Mouse (Mus musculus): Measurements from ENCODE around the gene Ptprj. TPM values are rescaled to one million over a fixed set of nuclear protein-coding genes. Genes with fewer than 3 reads are reported as not detected.
"Not testable (repeated sequence)": the region's sequence is repeated elsewhere in the genome, so short reads cannot be mapped to it uniquely, and the experiment has no call there.

Ptprj gene
- polyA plus RNA-seq, 1 experiment from 2014 or later, result 4.2 TPM

DNA sequence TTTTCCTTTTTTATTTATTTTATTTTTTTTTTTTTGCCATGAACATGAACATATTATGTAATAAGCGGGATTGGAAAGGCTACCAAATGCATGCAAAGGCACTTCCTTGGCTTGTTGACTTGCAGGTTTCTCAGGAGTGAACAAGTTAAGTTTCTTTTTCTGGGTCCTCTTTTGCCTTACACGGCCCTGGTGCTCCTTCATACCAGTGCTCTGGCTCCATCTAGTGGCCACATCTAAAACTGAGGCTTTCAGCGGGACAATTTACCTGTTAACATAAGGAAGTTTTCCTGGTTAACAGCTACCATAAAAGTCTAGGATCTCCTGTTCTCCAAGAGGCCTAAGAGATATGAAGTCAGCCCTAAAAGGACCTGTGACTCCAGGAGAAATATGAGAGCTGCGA is 150.7 kb downstream of the Ptprj start:
- not testable (repeated sequence) for DNase-seq (ENCODE audit: low spot score); H3K27me3 ChIP-seq (replicated peaks; ENCODE audit: insufficient read depth, low read length); H3K9ac ChIP-seq (replicated peaks; ENCODE audit: low read depth); H3K4me3 ChIP-seq (ENCODE audit: low read depth, low read length); H3K4me1 ChIP-seq (ENCODE audit: insufficient read depth, low read depth, low read length); H3K4me2 ChIP-seq (replicated peaks; ENCODE audit: low read depth, low read length); ATAC-seq; H3K27ac ChIP-seq (ENCODE audit: low read length); H3K36me3 ChIP-seq (ENCODE audit: insufficient read depth, low read length); H3K9me3 ChIP-seq (ENCODE audit: low read length)
- WGBS, result no CpG with 5 or more reads among the region's 4 CpGs

DNA sequence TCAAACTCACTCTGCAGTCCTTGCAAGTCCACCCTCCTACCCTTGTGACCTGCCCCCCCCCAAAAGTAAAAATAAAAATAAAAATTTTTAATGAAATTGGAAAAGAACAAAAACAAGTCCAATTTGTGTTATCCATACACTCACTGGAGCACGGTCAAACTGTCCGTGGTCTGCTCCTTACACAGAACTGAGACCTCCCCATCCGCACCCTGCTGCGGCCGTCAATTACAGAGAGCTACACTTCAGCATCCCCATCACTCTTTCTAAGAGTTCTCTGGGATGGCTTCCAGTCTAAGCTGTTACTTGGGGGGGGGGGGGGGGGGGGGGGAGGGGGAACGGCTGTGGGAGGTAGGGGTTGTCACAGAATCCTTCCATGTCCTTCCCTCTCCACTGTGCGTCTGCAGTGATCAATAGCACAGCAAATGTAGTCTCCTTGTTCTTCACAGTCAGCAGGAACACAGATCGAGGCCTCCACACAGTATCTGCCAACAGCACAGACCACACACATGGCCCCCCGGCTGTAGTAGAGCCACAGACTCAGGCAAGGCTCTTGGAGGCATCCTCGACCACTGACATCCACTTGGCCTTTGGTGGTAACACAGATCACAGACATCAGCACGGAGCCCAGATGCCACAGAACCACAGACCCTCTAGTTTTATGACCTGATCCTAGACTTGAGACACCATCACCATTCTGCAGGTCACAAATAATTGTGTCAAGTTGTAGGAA is 151.3 kb downstream of the Ptprj start:
- WGBS, result no CpG with 5 or more reads among the region's 11 CpGs
- not testable (repeated sequence) for H3K9me3 ChIP-seq (ENCODE audit: low read length); ATAC-seq; H3K9ac ChIP-seq (replicated peaks; ENCODE audit: low read depth); H3K27ac ChIP-seq (ENCODE audit: low read length); H3K27me3 ChIP-seq (replicated peaks; ENCODE audit: insufficient read depth, low read length); DNase-seq (ENCODE audit: low spot score); H3K4me1 ChIP-seq (ENCODE audit: insufficient read depth, low read depth, low read length); H3K4me3 ChIP-seq (ENCODE audit: low read depth, low read length); H3K4me2 ChIP-seq (replicated peaks; ENCODE audit: low read depth, low read length); H3K36me3 ChIP-seq (ENCODE audit: insufficient read depth, low read length)

DNA sequence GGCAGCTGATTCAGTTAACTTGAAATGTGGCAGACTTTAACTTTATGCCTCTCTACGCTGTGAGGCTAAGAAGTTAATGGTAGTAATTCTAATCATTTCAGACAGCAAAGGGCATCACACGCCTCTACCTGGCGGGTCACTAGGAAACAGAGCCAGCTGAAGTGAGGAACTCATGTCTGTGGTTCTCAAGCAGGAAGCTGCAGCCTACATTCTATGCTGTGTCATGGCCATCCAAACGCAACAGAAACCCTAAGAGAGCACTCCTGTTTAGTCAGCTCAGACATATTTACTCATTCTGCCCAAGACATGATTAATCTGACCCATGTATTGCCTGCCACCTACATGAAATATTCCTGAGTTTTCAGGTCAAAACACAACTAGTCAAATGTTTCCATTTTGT is 155.5 kb downstream of the Ptprj start:
- ATAC-seq; H3K4me3 ChIP-seq (ENCODE audit: low read depth, low read length); H3K27me3 ChIP-seq (replicated peaks; ENCODE audit: insufficient read depth, low read length); H3K9ac ChIP-seq (replicated peaks; ENCODE audit: low read depth); H3K9me3 ChIP-seq (ENCODE audit: low read length); H3K36me3 ChIP-seq (ENCODE audit: insufficient read depth, low read length); H3K4me1 ChIP-seq (ENCODE audit: insufficient read depth, low read depth, low read length); DNase-seq (ENCODE audit: low spot score); H3K27ac ChIP-seq (ENCODE audit: low read length); H3K4me2 ChIP-seq (replicated peaks; ENCODE audit: low read depth, low read length): not testable (repeated sequence)
- WGBS, result no CpG with 5 or more reads among the region's 4 CpGs

DNA sequence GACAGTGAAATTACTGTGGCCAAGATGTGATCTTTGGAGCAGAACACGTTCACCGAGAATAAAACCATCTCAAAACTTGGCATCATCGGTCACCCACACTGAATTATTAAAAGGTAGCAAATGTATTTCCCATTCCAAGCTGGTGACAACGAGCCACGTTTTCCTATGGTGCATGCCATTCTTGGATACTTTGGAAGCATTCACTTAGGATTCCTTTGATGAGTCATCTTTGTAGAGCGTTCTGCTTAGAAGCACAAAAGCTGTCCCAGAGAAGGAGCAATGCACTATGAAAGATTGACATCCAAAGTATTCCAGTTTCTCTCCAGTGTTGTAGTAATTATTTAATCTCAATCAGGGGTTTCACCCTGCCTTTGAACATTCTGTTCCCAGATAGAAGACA is 158.2 kb downstream of the Ptprj start:
- not testable (repeated sequence) for H3K27me3 ChIP-seq (replicated peaks; ENCODE audit: insufficient read depth, low read length); DNase-seq (ENCODE audit: low spot score); H3K27ac ChIP-seq (ENCODE audit: low read length); H3K4me2 ChIP-seq (replicated peaks; ENCODE audit: low read depth, low read length); ATAC-seq; H3K36me3 ChIP-seq (ENCODE audit: insufficient read depth, low read length); H3K4me1 ChIP-seq (ENCODE audit: insufficient read depth, low read depth, low read length); H3K4me3 ChIP-seq (ENCODE audit: low read depth, low read length); H3K9ac ChIP-seq (replicated peaks; ENCODE audit: low read depth); H3K9me3 ChIP-seq (ENCODE audit: low read length)
- WGBS, result 80% methylated on average over 6 of the region's 6 CpGs

DNA sequence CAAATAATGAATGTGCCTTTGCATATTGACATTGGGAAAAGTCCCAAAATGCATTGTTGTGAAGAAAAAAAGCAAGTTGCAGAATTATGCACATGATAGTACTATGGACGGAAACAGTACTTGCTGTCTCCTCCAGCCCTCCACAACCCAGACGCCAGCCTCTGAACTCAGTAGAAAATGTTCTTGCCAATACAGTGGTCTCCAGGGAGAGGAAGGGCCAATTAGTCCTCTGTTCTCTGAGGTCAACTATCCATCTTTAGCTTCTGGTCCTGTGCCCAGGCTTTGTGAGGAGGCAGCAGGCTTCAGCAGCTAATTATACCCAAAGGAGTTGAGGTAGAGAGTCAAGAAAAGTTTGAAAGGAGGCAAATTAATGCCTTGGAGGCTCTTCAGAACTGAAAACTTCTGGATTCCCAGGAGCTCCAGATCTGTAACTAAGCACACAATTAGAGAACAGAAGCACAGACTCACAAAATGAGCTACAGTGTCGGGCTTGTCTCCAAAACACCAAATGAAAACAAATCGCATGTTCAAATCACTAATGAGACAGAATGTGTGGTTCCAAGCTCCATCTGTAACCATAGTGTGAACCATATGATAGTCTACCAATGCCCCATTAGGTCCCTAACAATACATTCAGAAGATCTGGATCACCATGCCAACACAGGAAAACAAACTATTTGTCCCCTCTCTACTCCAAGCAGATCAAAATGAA is 166.2 kb downstream of the Ptprj start:
- WGBS, result 82% methylated on average over 4 of the region's 4 CpGs
- not testable (repeated sequence) for H3K36me3 ChIP-seq (ENCODE audit: insufficient read depth, low read length); H3K4me1 ChIP-seq (ENCODE audit: insufficient read depth, low read depth, low read length); H3K27ac ChIP-seq (ENCODE audit: low read length); H3K27me3 ChIP-seq (replicated peaks; ENCODE audit: insufficient read depth, low read length); H3K9ac ChIP-seq (replicated peaks; ENCODE audit: low read depth); H3K4me2 ChIP-seq (replicated peaks; ENCODE audit: low read depth, low read length); H3K9me3 ChIP-seq (ENCODE audit: low read length); H3K4me3 ChIP-seq (ENCODE audit: low read depth, low read length); DNase-seq (ENCODE audit: low spot score); ATAC-seq

DNA sequence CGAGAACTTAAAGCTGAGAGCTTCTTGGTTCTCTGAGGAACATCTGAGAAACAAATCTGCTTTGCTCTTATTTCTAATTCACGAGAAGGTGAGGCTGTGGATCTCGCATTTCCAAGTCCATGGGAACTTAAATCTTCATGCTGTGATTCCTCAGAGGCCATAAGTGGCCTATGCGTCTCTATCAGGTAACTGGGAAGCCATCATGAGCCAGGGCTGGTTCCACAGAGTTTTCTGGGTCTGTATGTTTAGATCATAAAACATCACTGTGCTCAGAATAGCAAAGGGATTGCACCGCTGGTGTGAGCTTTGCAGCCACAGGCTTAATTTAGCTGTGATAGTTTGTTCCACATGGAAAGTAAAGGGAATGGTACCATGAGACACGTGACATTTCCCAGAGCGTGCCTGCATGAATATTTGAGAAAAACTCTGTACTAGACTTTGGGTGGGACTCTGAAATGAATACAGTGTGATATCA is 181.8 kb downstream of the Ptprj start, which contains the start of gene Olfr1274-ps:
Gene Olfr1274-ps, plus strand, starts transcription at position 51 of the 475 bp plus-strand sequence.
- H3K9me3 ChIP-seq (ENCODE audit: low read length); DNase-seq (ENCODE audit: low spot score); H3K4me1 ChIP-seq (ENCODE audit: insufficient read depth, low read depth, low read length); H3K27me3 ChIP-seq (replicated peaks; ENCODE audit: insufficient read depth, low read length); ATAC-seq; H3K9ac ChIP-seq (replicated peaks; ENCODE audit: low read depth); H3K4me3 ChIP-seq (ENCODE audit: low read depth, low read length); H3K36me3 ChIP-seq (ENCODE audit: insufficient read depth, low read length); H3K27ac ChIP-seq (ENCODE audit: low read length); H3K4me2 ChIP-seq (replicated peaks; ENCODE audit: low read depth, low read length): not testable (repeated sequence)
- 67% methylated on average over 5 of the region's 7 CpGs for WGBS

Other genes starting within 250 kb of the Ptprj start
- gene Olfr1274-ps, start 182.0 kb downstream of the Ptprj start, polyA plus RNA-seq (2015; fragmentation: Nextera tagmentation; extraction: Ambion mirVana), result not detected in 2 replicates
- 11.1 and 12.4 TPM in 2 replicates for gene Nup160, start 96.6 kb upstream of the Ptprj start, polyA plus RNA-seq (2015; fragmentation: Nextera tagmentation; extraction: Ambion mirVana)
- gene Fnbp4, start 164.7 kb upstream of the Ptprj start, polyA plus RNA-seq (2015; fragmentation: Nextera tagmentation; extraction: Ambion mirVana), result 35.6 and 36.0 TPM in 2 replicates
- gene Agbl2, start 202.1 kb upstream of the Ptprj start, polyA plus RNA-seq (2015; fragmentation: Nextera tagmentation; extraction: Ambion mirVana), result 2.7 and 3.1 TPM in 2 replicates

Data from lung, postnatal 0 days (tissue).